Mouse (Mus musculus) E14TG2a.4 (cell line): ENCODE results near the gene Pkig.

Experiments used
- CTCF ChIP-seq: conservative IDR thresholded peaks from 2 replicates; pipeline ENCODE4 v1.5.1; 2014; ENCODE audit warnings: low read length
- NANOG ChIP-seq: IDR thresholded peaks from 2 replicates; pipeline ENCODE4 v1.6.1; 2014; ENCODE audit warnings: borderline replicate concordance, low read length, mixed read lengths
- POU5F1 ChIP-seq: IDR thresholded peaks from 2 replicates; pipeline ENCODE4 v1.6.1; 2014; ENCODE audit warnings: low read length, borderline replicate concordance

DNA sequence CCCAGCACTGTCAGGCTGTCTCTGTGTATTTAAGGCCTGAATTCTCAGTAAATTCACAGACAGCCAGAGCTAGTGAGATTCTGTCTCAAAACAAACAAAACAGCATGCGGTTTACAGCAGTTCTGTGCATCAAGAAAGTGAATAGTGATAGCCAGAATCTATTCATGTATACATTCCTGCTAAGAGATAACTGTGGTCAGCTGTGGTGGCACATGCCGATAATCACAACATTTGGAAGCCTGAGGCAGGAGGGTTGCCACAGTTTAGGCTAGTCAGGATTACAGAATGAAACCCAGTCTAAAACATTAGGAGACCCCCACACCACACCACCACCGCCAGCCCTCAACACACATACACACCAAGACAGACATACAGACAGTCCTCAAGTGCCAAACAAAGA lies 31.6 kb downstream of the Pkig start:
- TF ChIP-seq CTCF (no peak), POU5F1 (no peak), NANOG (no peak)
